Mouse (Mus musculus) erythroblast, embryonic 14.5 days (primary cell): ENCODE measurements around the gene Ddx23. TPM values are rescaled to one million over a fixed set of nuclear protein-coding genes. Genes with fewer than 3 reads are reported as not detected.

ENCODE experiments used
- H3K27me3 ChIP-seq: 2 replicates; pipeline ENCODE4 v1.6.1; 2012; ENCODE audit warnings: inconsistent platforms; ENCODE audit not compliant: control insufficient read depth
- H3K36me3 ChIP-seq: 2 replicates; pipeline ENCODE4 v1.6.1; 2012; ENCODE audit warnings: mild to moderate bottlenecking, inconsistent platforms; ENCODE audit not compliant: control insufficient read depth
- H3K4me1 ChIP-seq: 2 replicates; pipeline ENCODE4 v1.6.1; 2012; ENCODE audit warnings: inconsistent platforms; ENCODE audit not compliant: control insufficient read depth
- H3K4me3 ChIP-seq: replicated peaks from 2 replicates; pipeline ENCODE3; 2012; ENCODE audit warnings: moderate library complexity, mild to moderate bottlenecking, inconsistent platforms
- H3K9me3 ChIP-seq: 2 replicates; pipeline ENCODE4 v1.6.1; 2012; ENCODE audit warnings: low read length, inconsistent platforms, mixed read lengths; ENCODE audit not compliant: control insufficient read depth
- GATA1 ChIP-seq: IDR thresholded peaks from 2 replicates; pipeline ENCODE4 v1.6.1; 2012; ENCODE audit warnings: low read length, inconsistent platforms, mixed read lengths
- TAL1 ChIP-seq: IDR thresholded peaks from 3 replicates; pipeline ENCODE4 v1.6.1; 2012; ENCODE audit warnings: low read length, inconsistent platforms, mixed read lengths
- polyA plus RNA-seq: library from polyadenylated mRNA; stranded (reverse); fragments of >175 nt; gene quantifications from 2 replicates; pipeline ENCODE4 v1.2.3, GENCODE M21; 2012

Ddx23 gene
- polyA plus RNA-seq, 1 experiment, result 7.9 TPM

DNA sequence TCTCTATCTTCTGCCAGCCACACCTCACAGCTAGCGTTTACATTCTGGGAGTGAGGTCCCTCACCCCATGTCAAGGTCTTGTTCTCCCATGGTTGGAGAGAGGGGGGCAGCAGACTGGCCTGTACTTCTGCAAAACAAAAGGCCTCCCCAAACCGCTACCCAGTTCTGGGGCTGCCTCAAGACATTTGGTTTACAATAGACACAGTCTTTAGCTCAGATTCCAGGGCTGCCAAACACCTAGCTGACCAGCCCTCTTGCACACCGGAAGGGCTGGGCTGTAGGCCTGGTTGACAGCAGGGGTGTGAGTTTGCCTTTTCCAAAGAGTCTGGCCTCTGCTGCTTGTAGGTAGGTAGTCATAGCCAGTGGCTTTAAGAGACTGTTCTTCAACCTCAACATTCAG, 25.5 kb downstream of the Ddx23 start:
- no peak overlapping the region for H3K4me3 ChIP-seq
- H3K9me3 ChIP-seq, result peaks cover 14% of the 10 kb centered on the region; the same call in 1 of the 2 replicates
- peaks cover 93% of the 10 kb centered on the region for H3K27me3 ChIP-seq
- peaks cover 16% of the 10 kb centered on the region for H3K4me1 ChIP-seq
- TF ChIP-seq TAL1 (no peak), GATA1 (no peak)
- H3K36me3 ChIP-seq, result no peaks in the 10 kb centered on the region

DNA sequence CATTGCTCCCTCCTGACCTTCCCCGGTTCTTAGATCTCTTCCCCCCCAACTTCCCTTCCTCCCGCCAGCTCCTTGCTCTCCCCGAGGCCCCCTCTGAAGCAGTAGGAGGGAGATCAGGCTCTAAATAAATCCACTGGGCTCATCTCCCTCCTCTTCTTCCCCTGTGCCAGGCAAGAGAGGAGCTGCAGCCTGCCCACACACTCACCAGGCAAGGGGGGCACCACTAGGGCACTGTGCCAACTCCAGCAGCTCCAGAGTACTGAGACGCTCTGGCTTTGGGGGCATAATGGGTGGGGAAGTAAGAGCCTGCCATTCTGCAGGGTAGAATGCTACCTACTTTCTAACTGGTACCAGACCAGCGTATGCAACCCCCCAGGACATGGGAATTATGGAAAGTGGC, 26.2 kb downstream of the Ddx23 start:
- Histone ChIP-seq H3K36me3 (no peaks in the 10 kb centered on the region), H3K4me1 (peaks cover 21% of the 10 kb centered on the region), H3K4me3 (no peak overlapping the region), H3K27me3 (peaks cover 96% of the 10 kb centered on the region), H3K9me3 (peaks cover 14% of the 10 kb centered on the region; the same call in 1 of the 2 replicates)
- TF ChIP-seq GATA1 (no peak), TAL1 (no peak)

DNA sequence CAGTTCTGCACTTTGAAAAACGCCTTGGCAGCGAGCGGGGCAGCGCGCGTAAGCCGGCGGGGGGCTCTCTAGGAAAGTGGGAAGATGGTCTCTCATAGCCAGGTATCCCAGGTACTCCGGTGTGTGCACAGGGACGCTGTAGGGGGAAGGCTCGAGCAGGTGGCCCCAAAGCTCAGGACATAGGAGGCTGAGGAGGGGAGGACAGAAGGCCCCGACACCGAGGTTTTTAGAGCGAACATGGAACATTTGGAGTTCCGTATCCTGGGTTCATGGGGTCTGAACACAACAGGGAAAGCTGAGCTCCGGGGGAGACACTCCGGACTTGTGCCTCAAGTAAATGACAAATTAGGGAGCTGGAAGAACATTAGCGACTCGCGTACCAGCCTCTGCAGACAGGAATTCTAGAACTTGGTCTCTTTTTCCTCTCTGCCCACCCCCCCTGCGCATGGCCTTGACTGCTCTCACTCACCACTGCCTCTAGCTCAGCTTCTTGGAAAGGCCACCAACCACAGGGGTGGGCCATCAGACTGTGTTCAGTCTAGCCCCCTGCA, 27.3 kb downstream of the Ddx23 start:
- no peak for TF ChIP-seq GATA1
- TF ChIP-seq TAL1, result no peak
- H3K4me1 ChIP-seq, result peaks cover 21% of the 10 kb centered on the region
- H3K9me3 ChIP-seq, result peaks cover 14% of the 10 kb centered on the region; the same call in 1 of the 2 replicates
- peaks cover 99% of the 10 kb centered on the region for H3K27me3 ChIP-seq
- no peak overlapping the region for H3K4me3 ChIP-seq
- no peaks in the 10 kb centered on the region for H3K36me3 ChIP-seq

DNA sequence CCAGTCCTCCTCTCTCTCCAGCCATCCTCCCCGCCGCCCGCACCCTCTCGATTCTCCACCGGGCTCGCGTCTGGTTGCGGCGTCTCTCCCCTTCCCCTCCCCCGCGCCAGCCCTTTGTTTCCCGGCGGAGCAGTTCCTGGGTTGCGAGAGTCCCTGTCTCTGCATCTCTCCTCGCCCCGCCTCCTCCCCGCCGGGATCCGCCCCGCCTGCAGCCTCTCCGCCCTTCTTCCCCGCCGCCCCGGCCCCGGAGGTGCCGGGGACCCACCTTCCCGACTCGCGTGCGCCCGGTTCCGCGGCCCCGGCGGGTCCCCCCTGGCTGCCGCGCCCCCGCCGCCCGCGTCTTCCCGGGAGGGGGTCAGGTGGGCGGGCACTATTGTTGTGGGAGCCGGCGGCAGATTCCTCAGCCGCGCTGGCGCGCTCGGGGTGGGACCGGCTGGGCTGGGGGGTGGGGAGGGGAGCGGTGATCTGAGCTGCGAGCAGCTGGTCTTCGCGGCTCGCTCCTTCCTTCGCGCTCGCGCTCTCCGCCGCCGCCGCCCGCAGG, 28.1 kb downstream of the Ddx23 start:
- no peak for TF ChIP-seq TAL1
- no peak for TF ChIP-seq GATA1
- Histone ChIP-seq H3K9me3 (peaks cover 14% of the 10 kb centered on the region; the same call in 1 of the 2 replicates), H3K36me3 (no peaks in the 10 kb centered on the region), H3K4me1 (peaks cover 19% of the 10 kb centered on the region), H3K27me3 (peaks cover 99% of the 10 kb centered on the region), H3K4me3 (peak overlapping the region; percentile 45)

DNA sequence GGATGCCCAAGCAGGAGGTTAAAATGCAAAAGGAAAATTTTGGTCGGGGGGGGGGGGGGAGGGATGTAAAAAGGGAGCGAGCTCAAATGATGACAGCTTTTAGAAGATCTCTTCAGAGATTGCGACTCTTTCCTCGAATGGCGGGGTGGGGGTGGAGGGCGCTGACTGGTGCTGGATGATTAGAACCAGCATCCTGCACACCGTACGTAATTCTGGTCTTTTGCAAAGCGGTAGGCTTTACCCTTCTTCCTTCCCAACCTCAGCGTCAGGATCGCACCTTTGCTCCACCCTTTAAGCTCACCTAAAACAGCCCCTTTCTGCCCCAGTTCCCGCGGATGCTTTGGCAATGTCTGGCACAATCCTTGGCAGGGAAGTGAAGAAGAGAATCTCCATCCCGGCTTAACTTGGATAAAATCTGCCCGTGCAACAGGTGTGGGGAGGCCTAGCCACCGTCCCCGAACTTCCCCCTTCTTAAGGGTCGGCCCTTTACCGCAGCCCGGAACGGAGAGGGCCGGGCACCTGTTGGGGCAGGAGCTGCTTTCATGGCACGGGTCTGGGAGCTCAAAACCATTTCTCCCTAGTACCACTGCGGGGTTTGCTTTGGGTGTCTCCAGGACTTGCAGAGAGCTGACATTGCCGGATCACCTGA, 28.7 kb downstream of the Ddx23 start:
- Histone ChIP-seq H3K4me1 (peaks cover 19% of the 10 kb centered on the region), H3K27me3 (peaks cover 99% of the 10 kb centered on the region), H3K4me3 (peak overlapping the region; percentile 45), H3K9me3 (peaks cover 14% of the 10 kb centered on the region; the same call in 1 of the 2 replicates), H3K36me3 (no peaks in the 10 kb centered on the region)
- TF ChIP-seq TAL1, result no peak
- no peak for TF ChIP-seq GATA1

DNA sequence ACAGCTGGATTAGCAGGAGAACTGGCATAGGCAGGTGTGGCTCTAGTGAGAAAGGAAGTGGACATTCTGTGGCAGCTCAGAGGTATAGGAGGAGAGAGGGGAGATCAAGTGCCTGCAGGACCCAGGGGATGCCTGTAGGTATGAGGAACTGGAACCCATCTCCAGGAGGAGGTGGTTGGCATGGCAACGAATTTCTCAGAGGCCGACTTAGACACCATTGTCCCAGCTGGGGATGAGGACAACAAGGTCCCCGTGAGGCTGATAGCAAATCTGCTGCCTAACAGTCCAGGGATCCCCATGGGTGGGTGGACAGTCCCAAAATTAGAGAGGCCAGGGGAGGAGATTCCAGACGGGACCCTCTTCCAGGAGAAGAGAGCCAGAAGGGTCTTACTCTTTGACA, 29.8 kb downstream of the Ddx23 start:
- Histone ChIP-seq H3K4me3 (no peak overlapping the region), H3K36me3 (no peaks in the 10 kb centered on the region), H3K9me3 (peaks cover 17% of the 10 kb centered on the region; the same call in 1 of the 2 replicates), H3K4me1 (peaks cover 19% of the 10 kb centered on the region), H3K27me3 (peaks cover 100% of the 10 kb centered on the region)
- no peak for TF ChIP-seq TAL1
- no peak for TF ChIP-seq GATA1

DNA sequence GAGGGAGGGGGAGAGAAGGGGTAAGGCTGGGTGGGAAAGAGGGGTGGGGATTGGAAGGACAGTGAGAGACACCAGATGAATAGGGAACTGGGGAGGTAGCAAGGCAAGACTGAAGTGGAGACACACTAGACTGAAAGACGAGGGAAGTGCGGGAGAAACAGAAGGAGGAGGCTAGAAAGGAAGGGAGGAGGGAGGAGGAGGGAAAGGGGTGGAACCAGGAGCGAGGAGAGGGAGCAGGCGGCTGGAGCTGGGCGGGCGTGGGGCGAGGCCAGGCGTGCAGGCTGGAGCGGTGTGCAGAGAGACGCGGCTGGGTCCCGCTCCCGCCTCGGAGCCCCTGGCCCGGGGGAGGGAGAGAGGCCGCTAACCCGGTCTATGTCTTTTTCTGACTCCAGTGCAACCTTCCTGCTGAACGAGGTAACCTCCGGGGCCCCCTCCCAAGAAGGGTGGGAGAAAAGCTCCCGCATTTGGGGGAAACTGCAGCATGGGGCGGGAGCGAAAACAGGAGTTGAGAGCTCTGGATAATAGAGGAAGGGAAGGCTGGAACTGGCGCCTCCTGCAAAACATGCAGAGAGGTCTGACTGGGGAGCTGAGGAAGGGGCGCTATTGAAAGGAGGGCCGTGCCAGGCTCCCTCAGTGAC, 30.5 kb downstream of the Ddx23 start:
- H3K36me3 ChIP-seq, result no peaks in the 10 kb centered on the region
- peaks cover 100% of the 10 kb centered on the region for H3K27me3 ChIP-seq
- H3K4me1 ChIP-seq, result peaks cover 19% of the 10 kb centered on the region
- TF ChIP-seq TAL1 (no peak), GATA1 (no peak)
- H3K9me3 ChIP-seq, result peaks cover 18% of the 10 kb centered on the region; the same call in 1 of the 2 replicates
- H3K4me3 ChIP-seq, result no peak overlapping the region

DNA sequence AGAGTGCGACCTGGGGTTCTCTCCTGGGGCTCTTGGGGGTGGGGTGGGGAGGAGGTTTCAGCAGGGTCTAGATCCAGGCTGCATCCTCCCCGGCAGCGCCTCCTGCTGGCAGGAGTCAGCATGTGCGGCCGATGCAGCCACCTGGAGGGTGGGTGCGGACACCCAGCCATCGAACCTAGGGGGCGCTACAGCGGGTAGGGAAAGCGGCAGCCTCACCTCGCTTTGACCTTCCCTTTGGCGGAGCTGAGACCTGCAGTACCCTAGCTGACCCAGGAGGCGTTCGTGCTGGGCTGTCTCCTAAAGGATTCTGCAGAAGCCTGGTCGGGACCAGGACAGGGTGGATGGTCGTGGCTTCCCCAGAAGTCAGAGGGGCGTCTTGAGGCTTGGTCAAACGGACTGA, 31.2 kb downstream of the Ddx23 start:
- H3K4me3 ChIP-seq, result no peak overlapping the region
- H3K9me3 ChIP-seq, result peaks cover 23% of the 10 kb centered on the region; the same call in 1 of the 2 replicates
- H3K36me3 ChIP-seq, result no peaks in the 10 kb centered on the region
- TF ChIP-seq TAL1, result no peak
- TF ChIP-seq GATA1, result no peak
- peaks cover 100% of the 10 kb centered on the region for H3K27me3 ChIP-seq
- peaks cover 19% of the 10 kb centered on the region for H3K4me1 ChIP-seq

DNA sequence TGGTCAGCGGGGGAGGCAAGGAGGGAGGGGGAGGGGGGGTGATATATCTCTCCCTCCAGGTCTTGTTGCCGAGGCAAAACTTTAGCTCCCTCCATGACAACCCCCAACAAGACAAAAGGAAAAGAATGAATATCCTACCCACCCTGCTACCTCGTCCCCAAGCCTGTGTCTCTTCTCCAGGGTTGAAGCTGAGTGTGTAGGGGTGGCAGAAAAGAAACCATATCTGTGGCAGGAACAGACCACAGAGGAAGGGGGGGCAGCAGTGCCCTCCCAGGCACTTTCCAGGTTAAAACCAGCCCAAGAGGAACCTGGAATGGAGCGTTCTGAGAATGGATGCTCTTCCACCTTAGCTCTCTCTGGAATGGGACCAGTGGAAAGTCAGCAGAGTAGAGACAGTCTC, 32.2 kb downstream of the Ddx23 start, which contains the start of gene Cacnb3:
TSS of gene Cacnb3 (plus strand) at position 301 of the 400 bp plus-strand sequence.
- no peak within 1 kb of the TSS for H3K4me3 ChIP-seq
- H3K36me3 ChIP-seq, result no peaks in the 10 kb centered on the region

More for the DNA sequence above, 32.2 kb downstream of the Ddx23 start, which contains the start of gene Cacnb3:
- peaks cover 22% of the 10 kb centered on the region; the same call in 1 of the 2 replicates for H3K9me3 ChIP-seq
- H3K27me3 ChIP-seq, result peaks cover 100% of the 10 kb centered on the region
- H3K4me1 ChIP-seq, result peaks cover 19% of the 10 kb centered on the region
- TF ChIP-seq TAL1, result no peak
- TF ChIP-seq GATA1, result no peak
